Mouse (Mus musculus): ENCODE measurements around the gene Snap91.

Gene Snap91

GRCm38 (mm10) chr9:86742959-86743911 lies 137.2 kb downstream of the Snap91 start, which contains the start of gene Prss35:
Gene Prss35, plus strand, starts transcription at chr9:86743649.
- DNase-seq: no peak

GRCm38 (mm10) chr9:86739971-86740370 lies 140.5 kb downstream of the Snap91 start:
- DNase-seq: no peak

GRCm38 (mm10) chr9:86738801-86739200 lies 141.7 kb downstream of the Snap91 start:
- no peak for DNase-seq

GRCm38 (mm10) chr9:86738067-86738466 lies 142.4 kb downstream of the Snap91 start:
- DNase-seq: no peak

- no peak for DNase-seq
These were observed 143.5 kb downstream of the Snap91 start for GRCm38 (mm10) chr9:86736991-86737390.

GRCm38 (mm10) chr9:86734795-86735194 lies 145.7 kb downstream of the Snap91 start:
- DNase-seq: no peak

GRCm38 (mm10) chr9:86734357-86734756 lies 146.1 kb downstream of the Snap91 start:
- no peak for DNase-seq

GRCm38 (mm10) chr9:86729811-86730210 lies 150.6 kb downstream of the Snap91 start:
- DNase-seq: no peak

- DNase-seq: no peak
These were observed 151.4 kb downstream of the Snap91 start for GRCm38 (mm10) chr9:86729084-86729483.

- DNase-seq: no peak
These were observed 152.1 kb downstream of the Snap91 start for GRCm38 (mm10) chr9:86728214-86728814.

GRCm38 (mm10) chr9:86726381-86726720 lies 154.1 kb downstream of the Snap91 start:
- no peak for DNase-seq

- DNase-seq: no peak
These were observed 154.7 kb downstream of the Snap91 start for GRCm38 (mm10) chr9:86725604-86726380.

GRCm38 (mm10) chr9:86725066-86725465 lies 155.4 kb downstream of the Snap91 start:
- DNase-seq: no peak

- no peak for DNase-seq
These were observed 159.7 kb downstream of the Snap91 start for GRCm38 (mm10) chr9:86720794-86721193.

GRCm38 (mm10) chr9:86720227-86720626 lies 160.2 kb downstream of the Snap91 start:
- no peak for DNase-seq

GRCm38 (mm10) chr9:86717119-86717518 lies 163.3 kb downstream of the Snap91 start:
- DNase-seq: no peak

GRCm38 (mm10) chr9:86716540-86716939 lies 163.9 kb downstream of the Snap91 start:
- no peak for DNase-seq
